Mouse (Mus musculus) layer of hippocampus, postnatal 14 days (tissue): Measurements from ENCODE around the gene Mmp24. TPM values are rescaled to one million over a fixed set of nuclear protein-coding genes. Genes with fewer than 3 reads are reported as not detected.
"Not testable (repeated sequence)": the region's sequence is repeated elsewhere in the genome, so short reads cannot be mapped to it uniquely, and the experiment has no call there.

Experiments used
- DNase-seq, 2 experiments: peaks; one replicate each; pipeline ENCODE4 v3.0.0; 2021 to 2022; ENCODE audit warnings: low spot score in 2 of 2, mixed read lengths in 1 of 2
- total RNA-seq, 2 experiments: library from RNA; stranded (reverse); gene quantifications; 2 replicates each; pipeline ENCODE4 v1.2.3; 2021

The Mmp24 gene
- total RNA-seq, 2 experiments from 2014 or later = 50.0 to 53.3 TPM

GRCm38 (mm10) chr2:155811821-155812396, 36.8 kb downstream of the Mmp24 start:
- DNase-seq = peak; percentile 81 to 82

- DNase-seq = no peak
Measured at GRCm38 (mm10) chr2:155812637-155813036, 37.5 kb downstream of the Mmp24 start.

DNA sequence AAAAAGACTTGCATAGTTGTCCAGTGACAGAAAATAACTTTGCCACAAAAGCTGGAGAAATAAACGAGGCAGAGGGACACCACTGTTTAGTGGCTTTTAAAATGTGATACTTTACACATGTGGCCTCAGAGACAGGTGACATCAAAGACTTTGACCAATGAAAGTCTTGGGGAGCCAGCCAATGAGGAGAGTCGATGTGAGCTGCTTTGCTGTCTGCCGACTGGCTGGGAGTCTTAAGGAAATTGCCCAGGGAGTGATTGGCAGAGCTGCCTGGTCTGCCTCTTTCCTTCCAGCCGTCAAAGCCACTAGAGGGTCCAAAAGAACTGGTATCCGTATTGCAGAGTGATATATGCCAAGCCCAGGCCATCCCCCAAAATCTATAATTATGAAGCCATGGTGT, 39.7 kb downstream of the Mmp24 start:
- no peak for DNase-seq

DNA sequence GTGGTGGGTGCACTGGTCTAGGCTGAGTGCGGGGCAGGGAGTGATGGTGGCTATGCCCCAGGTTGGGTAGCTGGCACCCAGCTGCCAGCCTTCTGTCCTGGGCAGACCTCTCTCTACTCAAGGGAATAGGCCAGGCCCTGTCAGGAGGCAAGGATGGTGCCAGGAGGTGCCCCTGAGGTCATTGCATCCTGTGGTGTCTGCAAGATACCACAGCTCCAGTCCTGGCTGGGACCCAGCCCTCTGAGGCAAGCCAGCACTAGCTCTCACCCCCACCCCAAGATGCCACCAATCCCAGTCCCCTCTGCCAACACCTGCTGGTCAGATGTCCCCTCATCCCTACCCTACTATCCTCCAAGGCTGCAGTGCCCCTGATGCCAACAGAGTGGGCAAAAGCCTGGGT, 41.0 kb downstream of the Mmp24 start:
- DNase-seq = no peak

DNA sequence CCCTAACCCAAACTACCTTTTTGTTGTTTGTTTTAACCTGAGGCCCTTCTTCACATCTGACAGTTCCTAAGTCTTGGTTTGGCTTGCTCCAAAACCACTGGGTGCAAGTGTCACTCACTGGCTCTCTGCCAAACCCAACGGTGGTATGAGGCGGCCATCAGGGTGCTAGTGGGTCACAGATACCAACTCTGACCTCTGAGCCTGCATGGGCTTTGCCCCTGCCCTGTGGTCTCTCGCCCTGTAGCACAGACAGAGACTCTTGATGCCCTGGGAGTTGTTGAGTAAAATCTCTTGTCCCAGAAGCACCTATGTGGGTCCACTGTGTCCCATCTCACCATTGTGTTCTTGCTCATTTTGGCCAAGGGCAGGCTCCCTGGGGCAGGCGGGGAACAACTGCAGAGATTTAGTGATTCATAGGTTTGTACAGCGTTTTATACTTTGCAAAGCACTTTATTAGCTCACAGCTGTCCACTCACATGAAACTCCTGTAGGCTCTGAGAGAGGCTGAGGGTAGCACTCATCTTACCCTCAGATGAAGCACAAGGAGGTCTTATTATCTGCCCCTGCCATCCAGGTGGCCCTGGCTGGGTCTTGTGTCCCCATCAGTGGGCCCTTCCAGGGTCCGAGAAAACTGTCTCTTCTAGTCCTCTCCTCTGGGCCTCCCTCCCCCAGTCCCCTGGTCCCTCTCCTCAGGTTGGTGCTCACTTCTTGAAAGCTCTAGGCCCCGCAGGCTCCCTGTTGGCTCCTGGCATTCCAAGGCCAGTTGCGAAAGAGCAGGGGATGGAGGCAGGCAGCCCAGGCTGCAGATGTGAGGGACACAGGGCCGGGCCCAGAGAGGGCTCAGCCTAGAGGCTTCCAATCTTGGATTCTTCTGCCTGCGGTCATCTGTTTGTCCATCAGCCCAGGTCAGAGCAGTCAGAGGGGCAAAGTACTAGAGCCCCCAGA, 42.4 kb downstream of the Mmp24 start:
- no peak for DNase-seq

GRCm38 (mm10) chr2:155818596-155819391, 43.7 kb downstream of the Mmp24 start:
- peak; percentile 92 to 94 for DNase-seq

- no peak for DNase-seq
Measured at GRCm38 (mm10) chr2:155819392-155819448, 44.1 kb downstream of the Mmp24 start, which contains the start of gene BC029722. BC029722 (minus strand) TSS chr2:155819426.

- DNase-seq = no peak
Measured at GRCm38 (mm10) chr2:155819449-155820251, 44.5 kb downstream of the Mmp24 start.

GRCm38 (mm10) chr2:155820779-155821178, 45.6 kb downstream of the Mmp24 start:
- DNase-seq = no peak

GRCm38 (mm10) chr2:155823722-155824121, 48.6 kb downstream of the Mmp24 start:
- DNase-seq = no peak

GRCm38 (mm10) chr2:155825904-155826629, 50.9 kb downstream of the Mmp24 start:
- no peak for DNase-seq

- peak; percentile 67 to 88 for DNase-seq
Measured at GRCm38 (mm10) chr2:155826630-155827424, 51.7 kb downstream of the Mmp24 start, which contains the start of gene Eif6. Eif6 (minus strand) TSS chr2:155826925.

DNA sequence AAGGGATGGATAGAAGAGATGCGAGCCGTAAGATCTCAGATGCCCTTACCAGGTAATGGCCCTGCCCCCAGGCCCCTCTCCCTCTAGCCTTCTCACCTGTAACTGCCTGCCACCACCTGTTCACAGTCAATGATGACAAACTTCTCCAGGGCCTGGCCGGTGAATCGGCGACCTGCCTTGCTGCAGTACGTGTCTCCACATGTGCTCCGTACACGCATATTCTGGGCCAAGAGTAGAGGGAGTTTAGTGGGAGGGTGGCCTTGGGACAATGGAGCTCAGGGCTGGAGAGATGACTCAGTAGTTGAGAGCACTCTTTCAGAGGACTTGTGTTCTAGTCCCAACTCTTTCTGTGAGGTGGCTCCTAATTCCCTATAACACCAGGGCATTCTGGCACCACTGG, 55.7 kb downstream of the Mmp24 start:
- no peak for DNase-seq

- DNase-seq = no peak
Measured at GRCm38 (mm10) chr2:155831302-155831701, 56.2 kb downstream of the Mmp24 start.

DNA sequence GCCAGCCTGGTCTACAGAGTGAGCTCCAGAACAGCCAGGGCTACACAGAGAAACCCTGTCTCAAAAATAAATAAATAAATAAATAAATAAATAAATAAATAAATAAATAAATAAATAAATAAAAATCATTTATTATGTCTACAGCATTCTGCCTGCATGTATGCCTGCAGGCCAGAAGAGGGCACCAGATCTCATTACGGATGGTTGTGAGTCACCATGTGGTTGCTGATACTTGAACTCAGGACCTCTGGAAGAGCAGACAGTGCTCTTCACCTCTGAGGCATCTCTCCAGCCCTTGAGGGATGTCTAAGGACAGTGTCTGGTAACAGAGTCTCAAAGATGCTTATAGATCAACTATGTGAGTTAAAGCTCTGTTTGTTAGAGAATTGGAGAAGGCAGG, 56.9 kb downstream of the Mmp24 start:
- not testable (repeated sequence) for DNase-seq

GRCm38 (mm10) chr2:155834732-155835131, 59.6 kb downstream of the Mmp24 start, which contains the start of gene Fam83c:
Fam83c (minus strand) TSS chr2:155834854.
- no peak for DNase-seq

GRCm38 (mm10) chr2:155837961-155838360, 62.8 kb downstream of the Mmp24 start:
- no peak for DNase-seq

- DNase-seq = no peak
Measured at GRCm38 (mm10) chr2:155838961-155839360, 63.8 kb downstream of the Mmp24 start.

- DNase-seq = no peak
Measured at GRCm38 (mm10) chr2:155846930-155847329, 71.8 kb downstream of the Mmp24 start.

DNA sequence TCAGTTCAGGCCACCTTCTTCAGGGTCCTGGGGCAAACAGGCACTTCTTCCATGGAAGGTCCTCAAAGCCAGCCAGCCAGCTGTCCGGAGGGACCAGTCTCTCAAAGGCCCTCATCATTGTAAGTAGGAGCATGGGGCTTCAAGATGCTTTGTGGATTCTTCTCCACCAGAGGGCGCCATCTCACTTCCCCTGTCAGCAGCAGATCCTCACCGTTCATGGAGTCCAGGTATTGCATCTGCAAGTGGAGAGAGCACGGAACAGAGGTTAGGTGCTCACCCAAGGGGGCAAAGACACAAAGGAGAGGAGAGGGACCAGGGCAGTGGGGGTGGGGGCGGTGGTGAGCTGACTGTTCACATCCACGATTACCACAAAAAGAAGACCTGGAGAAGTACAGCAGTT, 73.1 kb downstream of the Mmp24 start:
- DNase-seq = peak; percentile 74 to 84
